Mouse (Mus musculus): ENCODE data around the gene Smok3c.

- TF ChIP-seq CTCF (IDR thresholded peaks at IDR 0.05) (no peak), EP300 (IDR thresholded peaks at IDR 0.05) (no peak)
These were observed 43.6 kb upstream of the Smok3c start for GRCm38 (mm10) chr5:138009437-138009836.

Measured in lung, postnatal 0 days (tissue).